Mouse (Mus musculus) liver, postnatal 0 days (tissue): ENCODE data around the gene Cnot6. TPM values are rescaled to one million over a fixed set of nuclear protein-coding genes. Genes with fewer than 3 reads are reported as not detected.

ENCODE experiments used
- ATAC-seq: fragments of 200-750 bp; cut with Nextera tagmentation; 2 replicates; pipeline ENCODE4 v1.8.0; 2017; ENCODE audit warnings: mild to moderate bottlenecking, moderate library complexity
- DNase-seq: peaks from one replicate; pipeline ENCODE4 v3.0.0-alpha.2; 2016
- H3K27ac ChIP-seq: fragments of 300-500 bp; sonication (generic); 2 replicates; pipeline ENCODE4 v1.5.1; 2014; ENCODE audit warnings: antibody characterized with exemption, moderate library complexity, mild to moderate bottlenecking, low read depth
- H3K27me3 ChIP-seq: fragments of 300-500 bp; sonication (generic); 2 replicates; pipeline ENCODE4 v1.6.1; 2014; ENCODE audit warnings: low read length, control low read depth, mixed read lengths; ENCODE audit not compliant: insufficient read depth
- H3K36me3 ChIP-seq: fragments of 300-500 bp; sonication (generic); replicated peaks from 2 replicates; pipeline ENCODE4 v1.6.1; 2014; ENCODE audit warnings: mild to moderate bottlenecking, control low read depth, low read length, moderate library complexity, mixed read lengths; ENCODE audit not compliant: insufficient read depth
- H3K4me1 ChIP-seq: fragments of 300-500 bp; sonication (generic); 2 replicates; pipeline ENCODE4 v1.6.1; 2014; ENCODE audit warnings: antibody characterized with exemption, mild to moderate bottlenecking, control low read depth; ENCODE audit not compliant: insufficient read depth
- H3K4me2 ChIP-seq: fragments of 300-500 bp; sonication (generic); 2 replicates; pipeline ENCODE4 v1.6.1; 2014; ENCODE audit warnings: low read depth, mild to moderate bottlenecking, low read length, moderate library complexity, mixed read lengths
- H3K4me3 ChIP-seq: fragments of 300-500 bp; sonication (generic); 2 replicates; pipeline ENCODE4 v1.5.1; 2014; ENCODE audit warnings: low read depth, low read length
- H3K9ac ChIP-seq: fragments of 300-500 bp; sonication (generic); replicated peaks from 2 replicates; pipeline ENCODE4 v1.6.1; 2014; ENCODE audit warnings: mild to moderate bottlenecking, moderate library complexity
- H3K9me3 ChIP-seq: fragments of 300-500 bp; sonication (generic); 2 replicates; pipeline ENCODE4 v1.6.1; 2016; ENCODE audit warnings: mild to moderate bottlenecking, control low read depth, low read length, mixed read lengths
- CTCF ChIP-seq: sonication (generic); IDR thresholded peaks from 2 replicates; pipeline ENCODE4 v1.5.1; 2016; ENCODE audit warnings: antibody characterized with exemption, low read depth
- EP300 ChIP-seq: IDR thresholded peaks from 2 replicates; pipeline ENCODE4 v1.6.1; 2016; ENCODE audit warnings: antibody characterized with exemption, low read depth, mild to moderate bottlenecking
- WGBS: fragments of 180-500 bp; shearing (Covaris S2); extraction: QIAGEN DNeasy Blood & Tissue Kit; methylation state at CpG from one replicate; pipeline ENCODE4 v1.1.7; 2014; ENCODE audit not compliant: insufficient replicate concordance; 5-methylcytosine and 5-hydroxymethylcytosine counted together
- polyA plus RNA-seq: library from polyadenylated mRNA; unstranded; fragments of >200 nt; fragmentation: Nextera tagmentation; extraction: Ambion mirVana; gene quantifications from 2 replicates; pipeline ENCODE4 v1.2.1, GENCODE M21; 2015

Gene Cnot6
- polyA plus RNA-seq, 1 experiment from 2014 or later, result 18.1 TPM

- H3K4me1 ChIP-seq, result 0 out of 2 replicates have a peak, but pooled peaks cover 3% of the 10 kb centered on the region
- no peak overlapping the region for H3K4me3 ChIP-seq
- H3K9me3 ChIP-seq, result no peaks in the 10 kb centered on the region
- H3K9ac ChIP-seq, result no peak overlapping the region
- ATAC-seq (no peak), DNase-seq (no peak)
- H3K4me2 ChIP-seq, result no peak overlapping the region
- peak; percentile 38 for TF ChIP-seq CTCF
- TF ChIP-seq EP300, result no peak
- no peak overlapping the region for H3K27ac ChIP-seq
- no peaks in the 10 kb centered on the region for H3K27me3 ChIP-seq
- H3K36me3 ChIP-seq, result no peaks in the 10 kb centered on the region
- WGBS, result 64% methylated on average over 15 of the region's 15 CpGs
Observed at GRCm38 (mm10) chr11:49625863-49626262, 86.7 kb downstream of the Cnot6 start.

- DNase-seq, result no peak
- ATAC-seq, result peak; percentile 68
- 67% methylated on average over 3 of the region's 3 CpGs for WGBS
Observed at GRCm38 (mm10) chr11:49624156-49624555, 88.4 kb downstream of the Cnot6 start.

DNA sequence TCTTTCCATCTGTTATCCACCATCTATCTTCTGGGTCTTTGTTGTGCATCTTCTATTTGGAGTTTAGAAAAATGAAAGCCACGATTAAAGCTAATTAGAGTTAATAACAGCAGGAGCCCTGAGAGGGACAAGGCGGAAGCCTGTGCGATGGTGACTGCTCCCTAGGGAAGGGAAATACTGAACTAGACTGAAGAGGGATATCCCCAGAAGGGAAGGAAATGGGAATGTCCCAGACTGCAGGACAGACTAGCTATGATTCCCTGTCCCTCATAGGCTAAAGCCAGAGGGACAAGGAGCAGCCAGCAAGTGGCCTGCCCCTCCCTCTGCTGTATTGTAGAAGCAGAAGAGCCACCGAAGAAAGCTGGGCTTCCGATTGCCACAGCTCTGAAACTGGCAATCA, 90.6 kb downstream of the Cnot6 start:
- no peak overlapping the region for H3K27ac ChIP-seq
- H3K4me3 ChIP-seq, result no peak overlapping the region
- DNase-seq (no peak), ATAC-seq (no peak)
- no peaks in the 10 kb centered on the region for H3K9me3 ChIP-seq
- no peak overlapping the region for H3K9ac ChIP-seq
- H3K27me3 ChIP-seq, result no peaks in the 10 kb centered on the region
- WGBS, result 70% methylated on average over 5 of the region's 5 CpGs
- H3K36me3 ChIP-seq, result no peaks in the 10 kb centered on the region
- H3K4me2 ChIP-seq, result no peak overlapping the region
- TF ChIP-seq CTCF, result no peak
- no peak for TF ChIP-seq EP300
- 0 out of 2 replicates have a peak, but pooled peaks cover 3% of the 10 kb centered on the region for H3K4me1 ChIP-seq

More at GRCm38 (mm10) chr11:49624156-49624555, 88.4 kb downstream of the Cnot6 start:
- no peak overlapping the region for H3K9ac ChIP-seq
- H3K9me3 ChIP-seq, result no peaks in the 10 kb centered on the region
- H3K4me2 ChIP-seq, result no peak overlapping the region
- no peak overlapping the region for H3K27ac ChIP-seq
- H3K4me3 ChIP-seq, result no peak overlapping the region
- H3K4me1 ChIP-seq, result 0 out of 2 replicates have a peak, but pooled peaks cover 3% of the 10 kb centered on the region
- no peaks in the 10 kb centered on the region for H3K36me3 ChIP-seq
- no peaks in the 10 kb centered on the region for H3K27me3 ChIP-seq
- TF ChIP-seq CTCF (no peak), EP300 (no peak)

Other genes with a start within 250 kb of the Cnot6 start
- gene Olfr1386, start 247.7 kb downstream of the Cnot6 start, polyA plus RNA-seq, result not detected in 2 replicates
- not detected in 2 replicates for gene Olfr1385, start 223.7 kb downstream of the Cnot6 start, polyA plus RNA-seq
- not detected in 2 replicates for gene Olfr1384, start 206.0 kb downstream of the Cnot6 start, polyA plus RNA-seq
- not detected in 2 replicates for gene Olfr1383, start 193.1 kb downstream of the Cnot6 start, polyA plus RNA-seq
- not detected in 2 replicates for gene Olfr1382, start 184.5 kb downstream of the Cnot6 start, polyA plus RNA-seq
- gene Olfr1381, start 169.3 kb downstream of the Cnot6 start, polyA plus RNA-seq, result not detected in 2 replicates
- not detected in 2 replicates for gene Olfr1380, start 155.8 kb downstream of the Cnot6 start, polyA plus RNA-seq
- 4.3 and 4.9 TPM in 2 replicates for gene Flt4, start 103.5 kb downstream of the Cnot6 start, polyA plus RNA-seq
- gene Scgb3a1, start 49.1 kb downstream of the Cnot6 start, polyA plus RNA-seq, result 0.25 and 0.33 TPM in 2 replicates
- 0.65 and 0.81 TPM in 2 replicates for gene Gfpt2, start 81.5 kb upstream of the Cnot6 start, polyA plus RNA-seq
- gene Mapk9, start 134.0 kb upstream of the Cnot6 start, polyA plus RNA-seq, result 20.9 and 22.3 TPM in 2 replicates
- gene Rasgef1c, start 189.1 kb upstream of the Cnot6 start, polyA plus RNA-seq, result not detected in 2 replicates